Mouse (Mus musculus): ENCODE measurements around the gene Bpifb2. TPM values are rescaled to one million over a fixed set of nuclear protein-coding genes. Genes with fewer than 3 reads are reported as not detected.
A peak's percentile ranks its signal among the peaks of the same experiment; 100 is the strongest.
"Not testable (repeated sequence)": the region's sequence is repeated elsewhere in the genome, so short reads cannot be mapped to it uniquely, and the experiment has no call there.

The Bpifb2 gene
- total RNA-seq (2021): not detected
- long read RNA-seq, experiment 1: 0 reads
- long read RNA-seq, experiment 2: 0 reads

- no peak for DNase-seq (ENCODE audit: extremely low spot score in 1 of 2, low spot score in 2 of 2)
- Histone ChIP-seq H3K27ac (no peak within 1 kb of the TSS), H3K4me3 (no peak within 1 kb of the TSS)
- no peak for TF ChIP-seq CTCF (IDR thresholded peaks at IDR 0.05)
- intact Hi-C loops (cut with DNase I): no loop called here
These were observed at the start of gene Bpifb2 for GRCm38 (mm10) chr2:153874745-153875144. TSS of gene Bpifb2 (plus strand) at chr2:153875045.

DNA sequence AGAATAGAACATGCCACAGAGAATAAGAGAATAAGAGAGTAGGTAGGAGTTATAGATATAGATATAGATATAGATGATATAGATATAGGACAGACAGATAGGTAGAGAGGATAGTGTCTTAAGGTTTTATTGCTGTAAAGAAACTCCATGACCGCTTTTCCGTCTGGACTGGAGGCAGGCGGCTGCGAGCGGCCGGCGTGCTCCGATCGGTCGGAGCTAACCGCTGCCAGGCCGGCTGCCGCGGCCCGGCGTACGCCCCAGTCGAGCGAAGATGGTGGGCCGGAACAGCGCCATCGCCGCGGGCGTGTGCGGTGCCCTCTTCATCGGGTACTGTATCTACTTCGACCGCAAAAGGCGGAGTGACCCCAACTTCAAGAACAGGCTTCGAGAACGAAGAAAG is 48.9 kb upstream of the Bpifb2 start:
- DNase-seq (ENCODE audit: extremely low spot score in 1 of 2, low spot score in 2 of 2); intact Hi-C loops (cut with DNase I); H3K27ac ChIP-seq; H3K4me3 ChIP-seq: not testable (repeated sequence)

DNA sequence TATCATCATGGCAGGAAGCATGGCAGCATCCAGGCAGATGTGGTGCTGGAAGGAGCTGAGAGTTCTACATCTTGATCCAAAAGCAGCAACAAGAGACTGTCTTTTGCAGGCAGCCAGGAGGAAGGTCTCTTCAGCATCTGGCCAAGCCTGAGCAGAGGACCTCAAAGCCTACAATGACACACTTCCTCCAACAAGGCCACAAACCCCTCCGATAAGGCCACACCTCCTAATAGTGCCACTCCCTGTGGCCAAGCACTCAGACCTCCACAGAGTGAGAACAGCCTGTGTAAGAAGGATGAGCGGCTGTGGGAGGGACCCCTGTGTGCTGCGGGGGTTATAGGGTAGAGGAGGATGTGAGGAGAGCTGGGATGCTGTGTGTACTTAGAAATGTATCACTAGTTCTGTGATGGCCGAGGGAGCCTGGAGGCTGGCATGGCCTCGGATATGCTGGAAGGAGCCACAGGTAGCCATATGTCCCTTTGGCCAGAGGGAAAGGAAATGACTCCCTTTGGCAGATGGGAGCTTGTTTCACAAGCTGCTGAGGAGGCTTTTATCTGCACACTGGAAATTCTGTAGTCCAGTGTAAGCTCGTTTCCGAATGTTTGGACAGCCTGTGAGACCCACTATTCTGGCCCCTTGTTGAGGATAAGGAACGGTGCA is 47.5 kb upstream of the Bpifb2 start:
- no peak for DNase-seq (ENCODE audit: extremely low spot score in 1 of 2, low spot score in 2 of 2)
- Histone ChIP-seq H3K27ac (no peak overlapping the region), H3K4me3 (no peak overlapping the region)
- intact Hi-C loops (cut with DNase I): no loop called here
- no peak for TF ChIP-seq CTCF (IDR thresholded peaks at IDR 0.05)

GRCm38 (mm10) chr2:153828704-153829103 is 46.1 kb upstream of the Bpifb2 start:
- H3K27ac ChIP-seq: no peak overlapping the region
- no peak overlapping the region for H3K4me3 ChIP-seq
- intact Hi-C loops (cut with DNase I): no loop called here
- no peak for TF ChIP-seq CTCF (IDR thresholded peaks at IDR 0.05)
- no peak for DNase-seq (ENCODE audit: extremely low spot score in 1 of 2, low spot score in 2 of 2)

DNA sequence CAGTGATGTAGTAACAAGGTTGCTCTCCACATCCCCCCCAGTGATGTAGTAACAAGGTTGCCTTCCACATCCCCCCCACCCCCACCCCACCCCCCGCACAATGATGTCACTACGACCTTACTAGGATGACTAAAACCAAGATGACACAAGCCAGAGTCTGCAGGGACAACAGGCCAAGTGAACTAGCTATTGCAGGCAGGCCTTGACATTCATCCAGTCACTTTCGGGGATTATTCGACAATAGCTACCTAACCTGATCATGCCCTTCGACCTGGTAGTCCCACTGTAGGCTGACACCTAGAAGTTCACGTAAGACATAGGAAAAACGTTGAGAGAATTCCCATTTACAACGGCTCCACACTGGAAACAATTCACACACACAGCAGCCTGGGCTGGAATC is 41.6 kb upstream of the Bpifb2 start:
- intact Hi-C loops (cut with DNase I): no loop called here
- no peak for TF ChIP-seq CTCF (IDR thresholded peaks at IDR 0.05)
- no peak overlapping the region for H3K27ac ChIP-seq
- no peak for DNase-seq (ENCODE audit: extremely low spot score in 1 of 2, low spot score in 2 of 2)
- H3K4me3 ChIP-seq: no peak overlapping the region

- intact Hi-C loops (cut with DNase I): no loop called here
- DNase-seq (ENCODE audit: extremely low spot score in 1 of 2, low spot score in 2 of 2): no peak
- TF ChIP-seq CTCF (IDR thresholded peaks at IDR 0.05): no peak
- no peak overlapping the region for H3K4me3 ChIP-seq
- H3K27ac ChIP-seq: no peak overlapping the region
These were observed 32.0 kb upstream of the Bpifb2 start for GRCm38 (mm10) chr2:153842854-153843253.

DNA sequence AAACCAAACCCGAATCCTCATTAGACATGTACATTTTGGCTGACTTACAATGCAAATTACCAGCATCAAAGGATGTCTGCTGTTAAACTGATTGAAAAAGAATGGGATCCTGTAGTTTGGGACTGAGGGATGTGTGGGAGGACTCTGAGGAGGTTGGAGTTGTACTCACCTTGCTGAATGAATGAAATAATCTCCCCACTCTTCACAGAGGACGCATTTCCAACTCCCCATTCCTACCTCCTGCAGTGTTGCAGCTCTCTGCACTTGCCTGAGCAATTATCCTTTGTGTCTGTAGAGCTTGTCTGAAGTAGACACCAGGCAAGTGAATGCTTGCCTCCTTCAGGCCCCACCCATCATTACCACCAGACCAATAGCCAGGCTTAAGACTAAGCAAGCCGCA is 26.5 kb upstream of the Bpifb2 start:
- no peak for TF ChIP-seq CTCF (IDR thresholded peaks at IDR 0.05)
- no peak for DNase-seq (ENCODE audit: extremely low spot score in 1 of 2, low spot score in 2 of 2)
- intact Hi-C loops (cut with DNase I): no loop called here
- Histone ChIP-seq H3K4me3 (no peak overlapping the region), H3K27ac (no peak overlapping the region)

DNA sequence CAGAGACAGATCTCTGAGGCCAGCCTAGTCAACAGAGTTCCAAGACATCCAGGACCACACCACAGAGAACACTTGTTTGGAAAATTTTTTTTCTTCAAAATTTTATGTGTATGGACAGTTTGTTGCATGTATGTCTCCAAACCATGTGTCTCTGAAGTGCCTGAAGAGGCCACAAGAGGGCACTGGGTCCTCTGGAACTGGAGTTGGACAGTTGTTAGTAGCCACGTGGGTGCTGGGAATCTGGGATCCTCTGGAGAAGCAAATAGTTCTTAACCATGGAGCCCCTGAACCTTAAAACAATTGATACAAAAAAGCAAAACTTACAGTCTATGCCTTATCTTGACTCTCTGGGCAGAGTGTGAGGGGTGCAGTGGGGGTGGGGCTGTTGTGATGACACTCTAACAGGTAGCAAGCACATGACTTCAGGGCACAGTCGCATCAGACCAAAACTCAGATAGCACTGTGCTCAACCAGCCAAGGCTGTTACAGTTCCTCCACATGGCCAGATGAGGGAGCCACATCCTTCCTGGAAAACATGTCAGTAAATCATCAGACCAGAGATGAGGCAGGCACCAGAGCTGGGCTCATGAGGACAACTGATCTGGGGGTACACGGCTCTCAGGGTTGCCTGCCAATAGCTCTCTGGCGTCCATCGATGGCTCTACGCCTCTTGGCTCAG is 24.4 kb upstream of the Bpifb2 start:
- DNase-seq (ENCODE audit: extremely low spot score in 1 of 2, low spot score in 2 of 2): no peak
- no peak for TF ChIP-seq CTCF (IDR thresholded peaks at IDR 0.05)
- Histone ChIP-seq H3K4me3 (no peak overlapping the region), H3K27ac (no peak overlapping the region)
- intact Hi-C loops (cut with DNase I): loop anchor here (1.0 to 5.0 kb wide), 4 partner anchors 43 to 182 kb away; no protein-coding TSS in a partner anchor

- intact Hi-C loops (cut with DNase I): loop anchor here (1.0 to 5.0 kb wide), 4 partner anchors 44 to 183 kb away; no protein-coding TSS in a partner anchor
These were observed 23.9 kb upstream of the Bpifb2 start for GRCm38 (mm10) chr2:153851030-153851360.

GRCm38 (mm10) chr2:153853544-153853943 is 21.3 kb upstream of the Bpifb2 start:
- DNase-seq (ENCODE audit: extremely low spot score in 1 of 2, low spot score in 2 of 2): no peak
- TF ChIP-seq CTCF (IDR thresholded peaks at IDR 0.05): no peak
- Histone ChIP-seq H3K27ac (no peak overlapping the region), H3K4me3 (no peak overlapping the region)
- intact Hi-C loops (cut with DNase I): loop anchor here (5.0 kb wide), 2 partner anchors 46 to 79 kb away; no protein-coding TSS in a partner anchor

More at GRCm38 (mm10) chr2:153851030-153851360, 23.9 kb upstream of the Bpifb2 start:
- no peak overlapping the region for H3K27ac ChIP-seq
- TF ChIP-seq CTCF (IDR thresholded peaks at IDR 0.05): peak; percentile 59
- peak; percentile 50 to 63 for DNase-seq (ENCODE audit: extremely low spot score in 1 of 2, low spot score in 2 of 2)
- no peak overlapping the region for H3K4me3 ChIP-seq

DNA sequence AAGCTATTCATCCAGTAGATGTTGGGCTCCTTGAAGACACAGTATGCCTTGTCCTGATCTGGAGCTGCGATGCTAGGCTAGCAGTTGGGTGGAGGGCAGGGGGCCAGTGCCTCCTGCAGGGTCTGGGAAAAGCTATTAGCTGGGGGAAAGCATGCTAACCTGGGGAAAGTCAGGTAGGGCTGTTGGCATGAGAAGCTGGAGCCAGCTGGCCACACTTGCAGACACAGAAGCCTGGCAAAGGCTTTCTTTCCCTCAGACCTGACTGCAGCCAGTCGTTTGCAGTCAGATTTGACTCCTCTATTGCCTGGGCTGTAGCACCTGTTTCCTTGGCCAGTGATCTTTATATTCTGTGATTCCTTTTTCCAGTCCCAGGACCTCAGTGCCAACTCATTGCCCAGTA is 15.3 kb upstream of the Bpifb2 start:
- no peak for DNase-seq (ENCODE audit: extremely low spot score in 1 of 2, low spot score in 2 of 2)
- intact Hi-C loops (cut with DNase I): no loop called here
- no peak for TF ChIP-seq CTCF (IDR thresholded peaks at IDR 0.05)
- Histone ChIP-seq H3K4me3 (no peak overlapping the region), H3K27ac (no peak overlapping the region)

GRCm38 (mm10) chr2:153860315-153860714 is 14.5 kb upstream of the Bpifb2 start:
- intact Hi-C loops (cut with DNase I): no loop called here
- DNase-seq (ENCODE audit: extremely low spot score in 1 of 2, low spot score in 2 of 2): no peak
- no peak overlapping the region for H3K27ac ChIP-seq
- no peak overlapping the region for H3K4me3 ChIP-seq
- no peak for TF ChIP-seq CTCF (IDR thresholded peaks at IDR 0.05)

GRCm38 (mm10) chr2:153860715-153861114 is 14.1 kb upstream of the Bpifb2 start:
- DNase-seq (ENCODE audit: extremely low spot score in 1 of 2, low spot score in 2 of 2): no peak
- intact Hi-C loops (cut with DNase I): no loop called here
- TF ChIP-seq CTCF (IDR thresholded peaks at IDR 0.05): no peak
- Histone ChIP-seq H3K27ac (no peak overlapping the region), H3K4me3 (no peak overlapping the region)
